In genomic region chr17:47170978-47171593, GRCm38 (mm10) we compare ENCODE assay signal across 15 mouse cellular contexts.
DNase-seq lines count a peak whose midpoint lies in the region; ATAC-seq lines count a peak whose summit lies in the region.
"Had no signal": no experiment of that assay in that cellular context is flagged by ENCODE, and none has a peak within 500 bp of the region (broad histone marks: within the 10 kb centered on the region; RNA-seq: fewer than 3 reads in every experiment).

No protein-coding gene starts in this region.

- DNase-seq in induced T-regulatory cell, adult 2 months (ENCODE audit: low read depth): peak; percentile 77
- DNase-seq in thymus, postnatal 10 days (ENCODE audit: low spot score in 2 of 2): peak; percentile 53 to 58
- no peak for DNase-seq in embryo, embryonic 11 days
- DNase-seq in layer of hippocampus, adult 8-10 months (ENCODE audit: low spot score in 2 of 2): no peak
- no peak for DNase-seq in MN1 (ENCODE audit: low spot score)
- no peak for DNase-seq in adrenal gland, adult 8-10 months
- DNase-seq: adrenal gland, postnatal 36 days; cerebellum, adult 9-10 months; gastrocnemius, postnatal 10 days; kidney, adult 18-20 months; left cerebral cortex, postnatal 4 days; lung, postnatal 36 days had no signal

- ATAC-seq in CD4-positive, CD25-positive, alpha-beta regulatory T cell, adult 4 months: peak; percentile 93
- ATAC-seq: forebrain, embryonic 15.5 days; midbrain, embryonic 16.5 days had no signal

Comparison
In these comparisons a context has a peak if more than half of its experiments do, and no peak if none do; other contexts are left out.
1. DNase-seq: peak in induced T-regulatory cell, adult 2 months (single experiment) and thymus, postnatal 10 days (2 of 2); none in embryo, embryonic 11 days (single experiment), layer of hippocampus, adult 8-10 months (0 of 2), MN1 (single experiment) and adrenal gland, adult 8-10 months (single experiment).